Mouse (Mus musculus) midbrain, embryonic 12.5 days (tissue): ENCODE measurements around the gene Dnajc4. TPM values are rescaled to one million over a fixed set of nuclear protein-coding genes. Genes with fewer than 3 reads are reported as not detected.

ENCODE experiments used
- ATAC-seq: fragments of 200-750 bp; cut with Nextera tagmentation; 2 replicates; pipeline ENCODE4 v1.8.0; 2017; ENCODE audit warnings: low read depth, moderate TSS enrichment, moderate library complexity; ENCODE audit not compliant: low FRiP score
- H3K27ac ChIP-seq: fragments of 300-500 bp; sonication (generic); replicated peaks from 2 replicates; pipeline ENCODE4 v1.5.1; 2016; ENCODE audit warnings: mild to moderate bottlenecking
- H3K27me3 ChIP-seq: fragments of 300-500 bp; sonication (generic); 2 replicates; pipeline ENCODE4 v1.6.1; 2016; ENCODE audit warnings: mild to moderate bottlenecking
- H3K36me3 ChIP-seq: fragments of 300-500 bp; sonication (generic); 2 replicates; pipeline ENCODE4 v1.6.1; 2016
- H3K4me1 ChIP-seq: fragments of 300-500 bp; sonication (generic); 2 replicates; pipeline ENCODE4 v1.6.1; 2016
- H3K4me2 ChIP-seq: fragments of 300-500 bp; sonication (generic); replicated peaks from 2 replicates; pipeline ENCODE4 v1.6.1; 2016; ENCODE audit warnings: mild to moderate bottlenecking, moderate library complexity
- H3K4me3 ChIP-seq: fragments of 300-500 bp; sonication (generic); 2 replicates; pipeline ENCODE4 v1.5.1; 2016; ENCODE audit warnings: mild to moderate bottlenecking
- H3K9ac ChIP-seq: fragments of 300-500 bp; sonication (generic); replicated peaks from 2 replicates; pipeline ENCODE4 v1.6.1; 2016; ENCODE audit warnings: mild to moderate bottlenecking, moderate library complexity
- H3K9me3 ChIP-seq: fragments of 300-500 bp; sonication (generic); 2 replicates; pipeline ENCODE4 v1.6.1; 2016; ENCODE audit warnings: mild to moderate bottlenecking
- WGBS: fragments of 180-500 bp; shearing (Covaris S2); methylation state at CpG from one replicate; pipeline ENCODE4 v1.1.7; 2016; 5-methylcytosine and 5-hydroxymethylcytosine counted together
- polyA plus RNA-seq: library from polyadenylated mRNA; unstranded; fragments of >200 nt; fragmentation: Nextera tagmentation; extraction: Ambion mirVana; gene quantifications from 2 replicates; pipeline ENCODE4 v1.2.1, GENCODE M21; 2016

Gene Dnajc4
- polyA plus RNA-seq, 1 experiment from 2014 or later = 21.2 TPM

DNA sequence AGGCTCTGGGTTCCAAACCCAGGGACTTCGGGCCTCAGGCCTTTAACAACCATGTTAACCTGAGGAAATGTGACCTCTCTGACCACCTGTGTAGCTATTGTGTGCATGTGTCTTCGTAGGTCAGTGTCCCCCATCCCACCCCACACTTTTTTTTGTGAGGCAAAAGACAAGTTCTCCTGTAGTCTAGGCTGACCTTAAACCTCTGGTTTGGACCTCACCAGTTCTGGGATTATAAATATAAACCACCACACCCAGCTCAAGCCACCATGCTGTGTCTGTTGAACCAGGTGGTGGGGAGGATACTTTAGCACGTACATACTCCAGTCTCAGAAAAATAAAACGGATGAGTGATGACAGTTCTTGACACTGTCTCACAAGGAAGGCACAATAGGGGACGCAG lies 42.4 kb downstream of the Dnajc4 start:
- Histone ChIP-seq H3K4me1 (peaks cover 23% of the 10 kb centered on the region), H3K36me3 (0 out of 2 replicates have a peak, but pooled peaks cover 4% of the 10 kb centered on the region), H3K27ac (peak overlapping the region; percentile 98; the same call in 1 of the 2 replicates), H3K4me3 (peak overlapping the region; percentile 60), H3K27me3 (no peaks in the 10 kb centered on the region), H3K9ac (peak overlapping the region; percentile 56), H3K9me3 (no peaks in the 10 kb centered on the region), H3K4me2 (peak overlapping the region; percentile 83)
- ATAC-seq = no peak
- 60% methylated on average over 5 of the region's 5 CpGs for WGBS

GRCm38 (mm10) chr19:6949532-6949931 lies 42.8 kb downstream of the Dnajc4 start:
- no peak overlapping the region for H3K4me2 ChIP-seq
- 0 out of 2 replicates have a peak, but pooled peaks cover 4% of the 10 kb centered on the region for H3K36me3 ChIP-seq
- no peak for ATAC-seq
- no peak overlapping the region for H3K4me3 ChIP-seq
- no peaks in the 10 kb centered on the region for H3K9me3 ChIP-seq
- no peak overlapping the region for H3K27ac ChIP-seq
- H3K4me1 ChIP-seq = peaks cover 23% of the 10 kb centered on the region
- 91% methylated on average over 5 of the region's 5 CpGs for WGBS
- H3K9ac ChIP-seq = no peak overlapping the region; the same call in 1 of the 2 replicates
- H3K27me3 ChIP-seq = no peaks in the 10 kb centered on the region

DNA sequence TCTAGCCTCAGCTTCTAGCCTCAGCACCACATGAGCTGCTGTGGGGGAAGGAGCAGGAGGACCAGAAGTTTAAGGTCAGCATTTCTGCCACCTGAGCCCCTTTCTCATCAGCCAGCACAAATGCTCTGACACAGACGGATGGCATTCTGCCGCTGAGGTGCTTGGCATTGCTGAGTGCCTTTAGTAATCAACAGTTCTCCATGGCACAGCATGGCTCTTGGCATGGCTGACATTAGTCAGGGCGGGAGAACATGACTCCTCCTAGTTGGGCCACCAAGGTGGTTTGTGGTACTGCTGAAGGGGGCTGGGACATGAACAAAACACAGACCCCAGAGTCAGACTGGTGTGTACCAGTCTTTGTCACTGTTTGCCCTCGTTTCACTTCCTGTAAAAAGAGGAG lies 44.2 kb downstream of the Dnajc4 start:
- no peaks in the 10 kb centered on the region for H3K27me3 ChIP-seq
- H3K4me3 ChIP-seq = no peak overlapping the region
- H3K36me3 ChIP-seq = 0 out of 2 replicates have a peak, but pooled peaks cover 4% of the 10 kb centered on the region
- H3K4me1 ChIP-seq = peaks cover 24% of the 10 kb centered on the region
- H3K9ac ChIP-seq = no peak overlapping the region
- H3K9me3 ChIP-seq = no peaks in the 10 kb centered on the region
- no peak for ATAC-seq
- 73% methylated on average over 4 of the region's 4 CpGs for WGBS
- H3K4me2 ChIP-seq = no peak overlapping the region
- H3K27ac ChIP-seq = no peak overlapping the region

- no peak overlapping the region for H3K27ac ChIP-seq
- no peak overlapping the region for H3K9ac ChIP-seq
- no peaks in the 10 kb centered on the region for H3K27me3 ChIP-seq
- no peak for ATAC-seq
- 66% methylated on average over 4 of the region's 4 CpGs for WGBS
- H3K9me3 ChIP-seq = no peaks in the 10 kb centered on the region
- H3K4me1 ChIP-seq = peaks cover 24% of the 10 kb centered on the region
- H3K36me3 ChIP-seq = 0 out of 2 replicates have a peak, but pooled peaks cover 4% of the 10 kb centered on the region
- no peak overlapping the region for H3K4me2 ChIP-seq
- no peak overlapping the region for H3K4me3 ChIP-seq
Measured at GRCm38 (mm10) chr19:6947742-6948141, 44.6 kb downstream of the Dnajc4 start.

DNA sequence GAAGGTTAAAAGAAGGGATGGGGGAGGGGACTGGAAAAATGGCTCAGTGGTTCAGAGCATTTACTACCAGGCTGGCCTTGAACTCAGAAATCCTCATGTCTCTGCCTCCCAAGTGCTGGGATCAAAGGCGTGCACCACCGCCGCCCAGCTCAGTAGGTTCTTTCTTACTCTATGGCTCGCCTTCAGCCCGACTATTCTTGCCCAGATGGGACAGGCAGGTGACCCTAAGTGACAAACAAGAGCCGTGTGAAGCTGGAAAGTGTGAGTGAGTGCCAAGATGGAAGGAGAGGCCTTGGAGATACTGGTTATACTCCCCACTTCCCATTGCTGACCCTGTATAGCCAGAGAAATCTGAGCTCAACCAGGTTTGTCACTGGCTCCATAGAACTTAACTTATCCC lies 48.7 kb downstream of the Dnajc4 start:
- H3K27ac ChIP-seq = no peak overlapping the region
- 0 out of 2 replicates have a peak, but pooled peaks cover 4% of the 10 kb centered on the region for H3K36me3 ChIP-seq
- 93% methylated on average over 6 of the region's 6 CpGs for WGBS
- peaks cover 32% of the 10 kb centered on the region for H3K4me1 ChIP-seq
- H3K4me2 ChIP-seq = no peak overlapping the region
- no peaks in the 10 kb centered on the region for H3K9me3 ChIP-seq
- H3K9ac ChIP-seq = no peak overlapping the region
- 0 out of 2 replicates have a peak, but pooled peaks cover 3% of the 10 kb centered on the region for H3K27me3 ChIP-seq
- no peak overlapping the region for H3K4me3 ChIP-seq
- no peak for ATAC-seq

DNA sequence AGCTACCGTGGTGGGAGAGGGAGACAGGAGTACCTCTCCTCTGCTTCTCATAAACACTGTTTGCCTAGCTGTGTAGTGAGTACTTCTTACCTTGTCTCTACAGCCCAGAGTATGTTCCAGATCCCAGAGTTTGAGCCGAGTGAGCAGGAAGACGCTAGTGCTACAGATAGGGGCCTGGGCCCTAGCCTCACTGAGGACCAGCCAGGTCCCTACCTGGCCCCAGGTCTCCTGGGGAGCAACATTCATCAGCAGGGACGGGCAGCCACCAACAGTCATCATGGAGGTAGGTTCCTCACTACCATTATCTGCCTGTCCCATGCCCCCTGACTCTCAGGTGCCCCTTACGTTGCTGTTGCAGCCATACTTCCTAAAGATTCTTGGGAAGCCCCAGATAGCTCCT lies 49.6 kb downstream of the Dnajc4 start:
- no peak for ATAC-seq
- peaks cover 9% of the 10 kb centered on the region for H3K27me3 ChIP-seq

GRCm38 (mm10) chr19:6942249-6942691 lies 50.1 kb downstream of the Dnajc4 start, which contains the start of gene Gpr137:
Gpr137 (minus strand) TSS chr19:6942480.
- peaks cover 32% of the 10 kb centered on the region for H3K4me1 ChIP-seq
- H3K4me2 ChIP-seq = peak within 1 kb of the TSS; percentile 98
- H3K27ac ChIP-seq = peak within 1 kb of the TSS; percentile 94
- H3K36me3 ChIP-seq = 0 out of 2 replicates have a peak, but pooled peaks cover 4% of the 10 kb centered on the region
- H3K4me3 ChIP-seq = peak within 1 kb of the TSS; percentile 77
- H3K27me3 ChIP-seq = peaks cover 10% of the 10 kb centered on the region
- H3K9me3 ChIP-seq = no peaks in the 10 kb centered on the region
- peak within 1 kb of the TSS; percentile 84 for H3K9ac ChIP-seq
- under 1% methylated on average over 27 of the region's 27 CpGs for WGBS
- peak; percentile 85 for ATAC-seq

More for the DNA sequence above, 49.6 kb downstream of the Dnajc4 start:
- H3K4me3 ChIP-seq = peak overlapping the region; percentile 77
- peak overlapping the region; percentile 94 for H3K27ac ChIP-seq
- peak overlapping the region; percentile 98 for H3K4me2 ChIP-seq
- H3K4me1 ChIP-seq = peaks cover 32% of the 10 kb centered on the region
- no peaks in the 10 kb centered on the region for H3K9me3 ChIP-seq
- peak overlapping the region; percentile 84 for H3K9ac ChIP-seq
- WGBS = 20% methylated on average over 5 of the region's 5 CpGs
- H3K36me3 ChIP-seq = 0 out of 2 replicates have a peak, but pooled peaks cover 4% of the 10 kb centered on the region

- Histone ChIP-seq H3K9ac (peak within 1 kb of the TSS; percentile 84), H3K4me3 (peak within 1 kb of the TSS; percentile 77), H3K27me3 (peaks cover 10% of the 10 kb centered on the region), H3K4me1 (peaks cover 32% of the 10 kb centered on the region), H3K27ac (peak within 1 kb of the TSS; percentile 94), H3K36me3 (0 out of 2 replicates have a peak, but pooled peaks cover 4% of the 10 kb centered on the region), H3K4me2 (peak within 1 kb of the TSS; percentile 98), H3K9me3 (no peaks in the 10 kb centered on the region)
- peak; percentile 80 for ATAC-seq
- WGBS = under 1% methylated on average over 83 of the region's 83 CpGs
Measured at GRCm38 (mm10) chr19:6941372-6942248, 50.8 kb downstream of the Dnajc4 start, which contains the start of gene Bad. Bad (plus strand) TSS chr19:6941861.

DNA sequence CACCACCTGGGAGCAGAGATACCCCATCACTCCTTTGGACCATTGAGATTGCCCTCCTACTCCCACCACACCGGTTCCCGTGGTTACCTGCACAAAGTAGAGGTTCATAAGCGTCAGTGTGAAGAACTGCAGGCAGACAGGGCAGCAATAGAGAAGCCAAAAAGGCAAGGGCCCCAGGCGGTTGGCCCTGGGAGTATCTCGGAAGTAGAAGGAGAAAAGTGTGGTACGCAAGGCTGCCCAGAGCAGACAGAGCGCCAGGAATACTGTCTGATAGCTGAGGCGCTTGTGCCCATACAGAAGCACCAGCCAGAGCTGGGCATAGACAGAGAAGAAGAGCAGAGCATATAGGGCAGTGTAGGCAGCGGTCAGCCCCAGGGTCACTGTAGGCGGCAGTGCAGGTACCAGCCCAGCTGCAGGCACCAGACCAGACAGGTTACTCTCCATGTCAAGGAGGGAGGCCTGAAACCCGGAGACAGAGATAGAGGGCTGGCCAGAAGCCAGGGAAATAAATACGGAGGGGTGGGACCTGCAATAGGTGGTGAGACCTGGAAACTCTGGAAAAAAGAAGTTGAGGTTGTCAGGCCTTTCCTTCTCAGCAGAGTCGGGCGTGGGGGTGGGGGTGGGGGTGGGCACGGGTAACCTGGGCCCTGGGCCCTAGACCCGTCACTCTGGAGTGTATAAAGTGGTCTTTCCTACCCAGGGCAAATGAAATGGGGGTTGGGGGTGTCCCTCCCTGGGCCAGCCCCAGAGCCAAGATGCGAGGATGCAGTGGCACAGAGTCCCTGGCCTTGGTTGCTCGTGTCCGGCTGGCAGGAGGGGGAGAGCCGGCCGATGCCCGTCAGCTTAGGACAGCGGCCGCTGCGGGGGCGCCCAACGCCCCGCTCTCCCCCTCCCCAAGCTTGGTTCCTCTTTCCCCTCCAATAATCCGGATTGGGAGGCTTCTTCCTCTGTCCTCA lies 51.7 kb downstream of the Dnajc4 start:
- peak; percentile 11; the same call in 1 of the 2 replicates for ATAC-seq
- peak overlapping the region; percentile 94 for H3K27ac ChIP-seq

GRCm38 (mm10) chr19:6939106-6940002 lies 53.0 kb downstream of the Dnajc4 start:
- Histone ChIP-seq H3K4me1 (peaks cover 33% of the 10 kb centered on the region), H3K4me3 (no peak overlapping the region), H3K9ac (peak overlapping the region; percentile 37; the same call in 1 of the 2 replicates), H3K36me3 (no peaks in the 10 kb centered on the region), H3K27me3 (peaks cover 31% of the 10 kb centered on the region), H3K4me2 (peak overlapping the region; percentile 98), H3K27ac (no peak overlapping the region), H3K9me3 (no peaks in the 10 kb centered on the region)
- 89% methylated on average over 20 of the region's 20 CpGs for WGBS
- no peak for ATAC-seq

More for the DNA sequence above, 51.7 kb downstream of the Dnajc4 start:
- 27% methylated on average over 24 of the region's 29 CpGs for WGBS
- Histone ChIP-seq H3K27me3 (peaks cover 18% of the 10 kb centered on the region), H3K36me3 (no peaks in the 10 kb centered on the region), H3K4me3 (peak overlapping the region; percentile 77), H3K4me1 (peaks cover 32% of the 10 kb centered on the region), H3K9ac (peak overlapping the region; percentile 84), H3K4me2 (peak overlapping the region; percentile 98), H3K9me3 (no peaks in the 10 kb centered on the region)
